9 mouse cellular contexts compared by ENCODE assay signal in the genomic region with DNA sequence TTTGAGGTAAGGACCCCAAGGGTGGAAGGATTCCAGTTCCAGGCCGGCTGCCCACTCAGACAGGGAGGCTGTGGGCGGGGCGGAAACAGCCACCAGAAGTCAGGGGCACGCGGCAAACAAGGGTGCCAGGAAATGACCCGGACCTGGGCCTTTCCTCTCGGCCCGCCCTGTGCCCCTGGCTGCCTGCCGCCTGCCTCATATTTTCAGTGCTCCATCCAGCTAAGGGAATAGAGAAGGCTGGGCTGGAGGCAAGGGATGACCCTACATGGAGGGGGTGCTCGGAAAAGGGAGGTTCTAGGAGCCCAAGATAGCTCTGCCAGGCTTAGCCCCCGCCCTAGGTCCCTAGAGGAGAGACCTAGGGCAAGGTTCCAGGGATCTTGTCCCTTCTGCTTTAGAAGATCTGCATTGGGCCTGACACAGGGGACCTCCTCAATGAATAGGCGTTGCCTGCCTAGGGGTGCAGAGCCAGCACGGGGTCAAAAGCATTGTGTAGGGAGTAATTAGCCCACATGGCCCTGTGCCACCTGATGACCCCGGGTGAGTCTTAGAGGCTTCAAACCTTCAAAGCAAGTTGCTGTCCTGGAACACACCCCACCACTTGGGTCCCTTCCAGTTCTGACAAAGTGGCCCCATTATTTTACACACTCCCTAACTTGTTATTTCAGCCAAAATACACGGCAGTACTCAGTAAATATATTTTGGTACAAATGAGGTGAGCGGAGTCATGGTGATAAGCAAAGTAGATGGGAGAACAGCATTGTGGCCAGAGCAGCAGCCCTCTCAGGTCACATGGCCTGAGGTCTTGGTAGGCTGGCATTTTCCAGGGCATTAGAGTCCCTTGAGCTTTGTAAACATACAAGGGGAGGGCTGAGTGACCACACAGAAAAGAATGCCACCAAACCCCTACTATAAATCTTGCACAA. TPM values are rescaled to one million over a fixed set of nuclear protein-coding genes. Genes with fewer than 3 reads are reported as not detected.
DNase-seq lines count a peak whose midpoint lies in the region; ATAC-seq lines count a peak whose summit lies in the region.
"Had no signal": no experiment of that assay in that cellular context is flagged by ENCODE, and none has a peak within 500 bp of the region (broad histone marks: within the 10 kb centered on the region; RNA-seq: fewer than 3 reads in every experiment).

No protein-coding gene starts in this region.

- no peak overlapping the region for H3K4me3 ChIP-seq in brown adipose tissue, adult 24 weeks (ENCODE audit: insufficient read depth, low read depth, low read length)
- no peak overlapping the region for H3K4me3 ChIP-seq in lung, embryonic 16.5 days (ENCODE audit: low read length)
- H3K4me3 ChIP-seq in midbrain, embryonic 10.5 days, result no peak overlapping the region
- H3K4me3 ChIP-seq: embryonic facial prominence, embryonic 13.5 days; liver, embryonic 15.5 days had no signal

- H3K27ac ChIP-seq in brown adipose tissue, adult 24 weeks (replicated peaks; ENCODE audit: low read depth, low read length), result peak overlapping the region; percentile 79
- peak overlapping the region; percentile 62 for H3K27ac ChIP-seq in lung, embryonic 16.5 days (ENCODE audit: low read length)
- no peak overlapping the region for H3K27ac ChIP-seq in midbrain, embryonic 10.5 days (replicated peaks)
- H3K27ac ChIP-seq: embryonic facial prominence, embryonic 13.5 days; liver, embryonic 15.5 days had no signal

- 51% methylated on average over 16 of the region's 16 CpGs for WGBS in lung, embryonic 16.5 days
- WGBS in midbrain, embryonic 10.5 days, result 86% methylated on average over 16 of the region's 16 CpGs

- H3K27me3 ChIP-seq in lung, embryonic 16.5 days (ENCODE audit: control insufficient read depth, insufficient read depth, low read depth, low read length), result no peaks in the 10 kb centered on the region
- 0 out of 2 replicates have a peak, but pooled peaks cover 6% of the 10 kb centered on the region for H3K27me3 ChIP-seq in midbrain, embryonic 10.5 days (ENCODE audit: low read depth, poor library complexity, severe bottlenecking)
- H3K27me3 ChIP-seq: embryonic facial prominence, embryonic 13.5 days; liver, embryonic 15.5 days had no signal

- no peak overlapping the region for H3K4me2 ChIP-seq in lung, embryonic 16.5 days (ENCODE audit: low read depth, low read length)
- H3K4me2 ChIP-seq: embryonic facial prominence, embryonic 13.5 days; liver, embryonic 15.5 days had no signal

- peak overlapping the region; percentile 32; the same call in 1 of the 2 replicates for H3K9ac ChIP-seq in lung, embryonic 16.5 days (ENCODE audit: low read length)
- H3K9ac ChIP-seq: embryonic facial prominence, embryonic 13.5 days; liver, embryonic 15.5 days had no signal

- DNase-seq in adrenal gland, adult 2 months, result peak; percentile 77
- DNase-seq in heart, postnatal 25 days (ENCODE audit: low spot score), result peak; percentile 63
- no peak for DNase-seq in midbrain, embryonic 10.5 days (ENCODE audit: low spot score)
- DNase-seq in layer of hippocampus, postnatal 36 days, result no peak
- no peak for DNase-seq in right cerebral cortex, postnatal 14 days

- intact Hi-C loops in heart, postnatal 25 days (cut with DNase I), result no loop called here

- no peaks in the 10 kb centered on the region for H3K36me3 ChIP-seq in lung, embryonic 16.5 days (ENCODE audit: control insufficient read depth, insufficient read depth, low read length)
- no peaks in the 10 kb centered on the region for H3K36me3 ChIP-seq in midbrain, embryonic 10.5 days
- H3K36me3 ChIP-seq: embryonic facial prominence, embryonic 13.5 days; liver, embryonic 15.5 days had no signal

- ATAC-seq in lung, embryonic 16.5 days (ENCODE audit: low read depth), result peak; percentile 64

- H3K4me1 ChIP-seq in brown adipose tissue, adult 24 weeks (ENCODE audit: control insufficient read depth, insufficient read depth, insufficient read length, low read length), result peaks cover 17% of the 10 kb centered on the region
- H3K4me1 ChIP-seq in lung, embryonic 16.5 days (replicated peaks; ENCODE audit: control insufficient read depth, insufficient read depth, low read length), result peaks cover 34% of the 10 kb centered on the region
- peaks cover 42% of the 10 kb centered on the region for H3K4me1 ChIP-seq in midbrain, embryonic 10.5 days

- H3K9me3 ChIP-seq in lung, embryonic 16.5 days (ENCODE audit: control insufficient read depth, low read length), result no peaks in the 10 kb centered on the region
- no peaks in the 10 kb centered on the region for H3K9me3 ChIP-seq in midbrain, embryonic 10.5 days (replicated peaks)
- H3K9me3 ChIP-seq: embryonic facial prominence, embryonic 13.5 days; liver, embryonic 15.5 days had no signal

RNA-seq across cellular contexts. Expression of a gene that starts 12.5 kb away (rescaled TPM):
- total RNA-seq in adrenal gland, adult 2 months (2021), result 10 to 100 TPM; 37.8 to 54.0 TPM
- polyA plus RNA-seq in adrenal gland, adult 2 months (2012; rRNA removed), result 47.2 and 49.0 TPM in 2 replicates
- 2.5 and 5.0 TPM in 2 replicates for polyA plus RNA-seq in brown adipose tissue, adult 24 weeks (2012; ENCODE audit: insufficient read depth, insufficient read length, missing spikeins)
- total RNA-seq in heart, postnatal 25 days (2021), result 10 to 100 TPM; 10.8 to 11.7 TPM
- polyA plus RNA-seq in lung, embryonic 16.5 days (2015; fragmentation: Nextera tagmentation; extraction: Ambion mirVana), result 23.3 and 25.8 TPM in 2 replicates
- 5.1 and 5.4 TPM in 2 replicates for polyA plus RNA-seq in midbrain, embryonic 10.5 days (2016; fragmentation: Nextera tagmentation; extraction: Ambion mirVana)
- 10 to 100 TPM; 12.1 to 14.0 TPM for total RNA-seq in layer of hippocampus, postnatal 36 days (2021)

RNA-seq across cellular contexts. Expression of a gene that starts 30.8 kb away (rescaled TPM):
- under 1 TPM in 1 of 2 experiments, not detected in 1; 0.10 TPM for total RNA-seq in adrenal gland, adult 2 months (2021)
- polyA plus RNA-seq in adrenal gland, adult 2 months (2012; rRNA removed), result 0.03 and 0.07 TPM in 2 replicates
- not detected in 2 replicates for polyA plus RNA-seq in brown adipose tissue, adult 24 weeks (2012; ENCODE audit: insufficient read depth, insufficient read length, missing spikeins)
- not detected for total RNA-seq in heart, postnatal 25 days (2021)
- 0.31 and 0.77 TPM in 2 replicates for polyA plus RNA-seq in lung, embryonic 16.5 days (2015; fragmentation: Nextera tagmentation; extraction: Ambion mirVana)
- polyA plus RNA-seq in midbrain, embryonic 10.5 days (2016; fragmentation: Nextera tagmentation; extraction: Ambion mirVana), result 0.89 and 1.3 TPM in 2 replicates
- not detected for total RNA-seq in layer of hippocampus, postnatal 36 days (2021)

RNA-seq across cellular contexts. Expression of a gene that starts 48.0 kb away (rescaled TPM):
- 100 to 1,000 TPM in 1 of 2 experiments, 10 to 100 TPM in 1; 92.9 to 112 TPM for total RNA-seq in adrenal gland, adult 2 months (2021)
- 114 and 118 TPM in 2 replicates for polyA plus RNA-seq in adrenal gland, adult 2 months (2012; rRNA removed)
- polyA plus RNA-seq in brown adipose tissue, adult 24 weeks (2012; ENCODE audit: insufficient read depth, insufficient read length, missing spikeins), result 224 and 274 TPM in 2 replicates
- 100 to 1,000 TPM; 377 to 397 TPM for total RNA-seq in heart, postnatal 25 days (2021)
- polyA plus RNA-seq in lung, embryonic 16.5 days (2015; fragmentation: Nextera tagmentation; extraction: Ambion mirVana), result 37.3 and 43.3 TPM in 2 replicates
- polyA plus RNA-seq in midbrain, embryonic 10.5 days (2016; fragmentation: Nextera tagmentation; extraction: Ambion mirVana), result 9.7 and 15.3 TPM in 2 replicates
- 100 to 1,000 TPM; 118 to 121 TPM for total RNA-seq in layer of hippocampus, postnatal 36 days (2021)

RNA-seq across cellular contexts. Expression of a gene that starts 56.9 kb away (rescaled TPM):
- under 1 TPM in 1 of 2 experiments, not detected in 1; 0.21 TPM for total RNA-seq in adrenal gland, adult 2 months (2021)
- polyA plus RNA-seq in adrenal gland, adult 2 months (2012; rRNA removed), result 0.17 and 0.25 TPM in 2 replicates
- not detected in 2 replicates for polyA plus RNA-seq in brown adipose tissue, adult 24 weeks (2012; ENCODE audit: insufficient read depth, insufficient read length, missing spikeins)
- total RNA-seq in heart, postnatal 25 days (2021), result under 1 TPM in 1 of 2 experiments, not detected in 1; 0.11 TPM
- 1.0 and 1.3 TPM in 2 replicates for polyA plus RNA-seq in lung, embryonic 16.5 days (2015; fragmentation: Nextera tagmentation; extraction: Ambion mirVana)
- 0.10 and 0.15 TPM in 2 replicates for polyA plus RNA-seq in midbrain, embryonic 10.5 days (2016; fragmentation: Nextera tagmentation; extraction: Ambion mirVana)
- not detected for total RNA-seq in layer of hippocampus, postnatal 36 days (2021)

Comparison
In these comparisons a context has a peak if more than half of its experiments do, and no peak if none do; other contexts are left out.
1. DNase-seq: peak in adrenal gland, adult 2 months (single experiment) and heart, postnatal 25 days (single experiment); none in midbrain, embryonic 10.5 days (single experiment), layer of hippocampus, postnatal 36 days (0 of 2) and right cerebral cortex, postnatal 14 days (single experiment).